Mouse (Mus musculus) ES-CJ7 (cell line): ENCODE results near the gene Fsip1.
"Not testable (repeated sequence)": the region's sequence is repeated elsewhere in the genome, so short reads cannot be mapped to it uniquely, and the experiment has no call there.

Experiments used
- DNase-seq: peaks from one replicate; pipeline ENCODE4 v3.0.0; 2011; ENCODE audit warnings: low read depth, low spot score

Fsip1 gene

DNA sequence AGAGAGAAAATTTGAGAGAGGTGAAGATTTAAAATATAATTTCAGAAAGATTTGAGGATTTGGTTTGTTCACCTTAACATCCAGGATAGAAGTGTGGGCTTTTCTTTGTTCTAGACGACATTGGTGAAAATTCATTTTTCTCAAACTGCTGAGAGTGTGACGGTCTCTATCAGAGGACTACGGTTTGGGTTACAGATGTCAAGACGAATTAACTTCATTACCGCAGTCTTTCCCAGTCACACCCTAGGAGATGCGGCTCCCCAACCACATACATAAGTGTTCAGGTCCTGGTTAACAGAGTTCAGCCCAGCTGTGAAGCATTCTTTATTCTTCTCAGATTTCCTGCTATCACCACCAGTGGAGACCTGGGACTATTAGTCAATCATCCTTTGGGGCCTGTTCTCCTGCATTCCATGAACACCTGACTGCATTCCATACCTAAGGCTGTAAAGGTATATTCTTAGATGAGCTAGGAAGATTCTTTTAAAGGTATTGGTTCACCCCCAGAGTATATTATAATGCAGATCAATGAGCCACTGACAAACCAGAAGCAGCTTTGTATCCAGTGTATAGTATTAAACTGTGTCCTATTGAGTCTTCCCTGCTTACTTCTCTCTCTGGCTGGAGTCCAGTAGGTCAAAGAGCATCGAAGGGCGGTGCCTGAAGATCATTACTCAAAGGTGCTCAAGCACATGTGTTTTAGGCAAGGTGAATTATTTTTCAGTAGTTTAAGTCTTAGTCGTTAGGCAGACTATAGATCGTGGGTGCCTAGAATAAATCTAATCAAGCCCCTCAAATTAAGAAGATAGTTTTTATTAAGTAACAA lies 82.0 kb downstream of the Fsip1 start:
- DNase-seq, result no peak

DNA sequence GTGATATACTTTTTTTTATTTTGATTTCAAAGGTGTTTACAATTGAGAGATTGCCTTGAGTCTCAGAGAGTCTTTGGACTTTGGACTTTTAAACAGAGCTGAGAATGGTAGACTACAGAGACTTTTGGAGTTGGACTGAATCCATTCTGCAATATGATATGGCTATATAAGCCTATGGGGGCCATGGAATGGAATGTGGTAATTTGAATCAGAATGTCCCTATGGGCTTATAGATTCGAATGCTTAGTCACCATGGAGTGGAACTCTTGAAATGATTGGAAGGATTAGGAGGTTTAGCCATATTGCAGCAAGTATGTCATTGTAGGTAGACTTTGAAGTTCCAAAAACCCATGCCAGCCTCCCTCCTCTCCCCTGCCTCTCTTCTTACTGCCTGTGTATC lies 88.5 kb downstream of the Fsip1 start:
- no peak for DNase-seq

DNA sequence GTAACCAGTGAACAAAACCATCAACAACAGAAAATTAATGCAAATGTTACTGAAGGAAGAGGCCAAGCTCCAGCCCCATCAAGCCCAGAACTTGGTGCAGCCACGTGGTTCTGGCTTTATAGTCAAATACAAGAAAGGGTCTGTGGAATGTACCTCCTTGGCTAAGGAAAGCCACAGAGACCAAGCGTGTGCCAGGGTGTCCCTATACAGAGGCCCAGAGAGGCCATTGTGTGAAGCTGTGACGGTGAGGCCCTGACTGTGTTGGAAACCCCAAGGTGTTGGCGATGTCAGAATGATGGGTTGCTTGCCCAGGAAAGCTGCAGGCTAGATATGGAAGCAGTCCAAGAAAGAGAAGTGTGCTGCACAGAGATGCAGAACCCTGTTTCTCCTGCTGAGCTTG lies 89.0 kb downstream of the Fsip1 start:
- DNase-seq, result no peak

DNA sequence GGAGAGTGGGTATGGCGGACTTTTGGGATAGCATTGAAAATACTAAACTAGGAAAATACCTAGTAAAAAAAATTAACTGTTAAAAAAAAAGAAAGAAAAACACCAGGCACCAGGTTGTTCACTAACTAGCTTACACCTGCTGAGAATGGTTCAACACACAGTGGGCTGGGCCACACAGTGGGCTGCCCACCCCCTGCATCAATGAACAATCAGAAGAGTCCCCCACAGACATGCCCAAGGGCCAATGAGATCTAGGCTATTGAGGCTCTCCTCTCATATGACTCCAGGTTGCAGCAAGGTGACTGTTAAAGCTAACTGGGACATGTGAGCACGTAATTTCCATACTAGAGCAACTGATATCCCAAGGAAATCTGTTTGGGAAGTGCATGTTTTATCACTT lies 91.1 kb downstream of the Fsip1 start:
- DNase-seq, result no peak

DNA sequence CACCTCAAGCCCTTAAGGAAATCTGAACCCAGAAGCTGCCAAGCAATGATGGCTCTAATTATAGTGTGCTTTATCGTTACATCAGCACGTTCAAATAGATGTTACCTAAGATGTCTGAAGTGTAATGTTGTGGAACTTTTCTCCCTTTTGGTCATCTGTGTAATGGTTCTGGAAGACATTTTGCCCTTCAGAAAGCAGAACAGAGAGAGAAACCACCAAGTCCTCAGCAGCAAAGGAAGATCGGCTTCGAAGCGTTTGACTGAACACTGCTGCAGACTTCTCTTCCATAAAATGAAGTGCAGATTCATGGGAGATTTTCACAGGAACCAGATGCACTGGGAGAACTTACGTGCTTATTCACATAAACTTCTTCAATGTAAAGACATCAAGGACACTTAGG lies 92.6 kb downstream of the Fsip1 start:
- DNase-seq, result no peak

DNA sequence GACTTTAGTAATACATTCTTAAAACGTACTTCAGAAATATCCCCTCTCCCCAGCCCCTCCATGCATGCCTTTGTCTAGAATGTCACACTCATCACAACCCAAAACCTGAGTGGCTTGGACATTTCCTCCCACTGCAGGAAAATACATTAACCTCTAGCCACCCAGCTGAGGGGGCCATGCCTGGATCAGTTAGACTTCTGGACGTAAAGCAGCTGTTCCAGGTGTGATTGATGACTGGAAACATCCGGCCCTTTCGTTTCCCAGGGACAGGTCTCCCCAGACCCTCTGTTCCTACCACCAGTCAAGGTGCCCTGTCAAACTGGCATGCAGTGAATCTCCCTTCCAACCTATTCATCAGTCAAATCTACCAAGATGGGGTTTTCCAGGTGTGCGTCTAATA lies 94.3 kb downstream of the Fsip1 start:
- no peak for DNase-seq

DNA sequence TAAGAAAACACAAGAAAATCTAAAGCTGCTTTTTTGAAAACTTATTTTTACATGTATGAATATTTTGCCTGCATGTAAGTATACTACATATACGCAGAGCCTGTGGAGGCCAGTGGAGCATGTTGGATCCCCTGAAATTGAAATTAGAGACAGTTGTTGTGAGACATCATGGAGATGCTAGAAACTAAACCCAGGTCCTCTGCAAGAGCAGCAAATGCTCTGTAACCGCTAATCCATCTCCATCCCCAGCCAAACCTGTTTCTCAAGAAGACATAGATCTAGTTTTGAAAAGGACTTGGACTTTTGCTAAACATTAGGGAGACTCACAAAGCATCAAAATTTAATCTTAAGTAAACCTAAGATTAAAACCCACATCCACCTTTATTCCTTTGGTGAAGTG lies 95.8 kb downstream of the Fsip1 start:
- DNase-seq, result no peak

DNA sequence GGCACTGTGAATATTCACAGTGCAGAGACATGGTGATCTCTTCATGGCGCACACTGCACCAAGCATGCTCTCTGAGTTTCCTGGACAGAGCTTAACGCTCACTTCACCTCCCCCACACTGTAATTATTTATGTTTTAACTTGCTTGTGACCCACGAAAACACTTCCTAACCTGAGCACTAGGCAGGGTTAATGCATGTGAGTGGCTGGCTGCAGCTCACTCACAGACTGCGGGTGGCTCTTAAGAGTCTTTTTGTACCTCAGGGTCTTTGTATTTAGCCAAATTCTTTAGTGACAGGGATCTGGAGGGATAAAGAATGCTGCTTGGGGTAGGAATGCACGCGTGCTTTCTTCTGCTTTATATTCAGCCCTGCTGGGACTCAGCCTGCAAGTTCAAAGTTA lies 96.2 kb downstream of the Fsip1 start:
- no peak for DNase-seq

DNA sequence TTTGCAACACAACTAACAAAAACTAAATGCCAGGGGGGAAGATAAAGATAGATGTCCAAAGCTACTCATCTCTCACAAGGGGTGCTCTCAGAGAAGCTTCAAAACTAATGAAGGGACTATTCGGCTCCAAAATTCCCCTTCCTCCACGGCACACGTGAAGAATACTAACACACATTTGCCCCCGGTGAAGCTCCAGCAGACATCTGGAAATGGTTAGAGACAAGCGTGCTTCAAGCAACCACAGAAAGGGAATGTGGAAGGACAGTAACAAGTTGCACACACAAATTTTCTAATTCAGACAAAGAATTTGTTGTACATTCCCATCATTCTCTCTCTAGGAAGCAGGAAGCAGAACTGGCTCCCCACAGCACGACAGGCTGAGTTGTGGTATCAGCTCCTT lies 97.6 kb downstream of the Fsip1 start:
- no peak for DNase-seq

DNA sequence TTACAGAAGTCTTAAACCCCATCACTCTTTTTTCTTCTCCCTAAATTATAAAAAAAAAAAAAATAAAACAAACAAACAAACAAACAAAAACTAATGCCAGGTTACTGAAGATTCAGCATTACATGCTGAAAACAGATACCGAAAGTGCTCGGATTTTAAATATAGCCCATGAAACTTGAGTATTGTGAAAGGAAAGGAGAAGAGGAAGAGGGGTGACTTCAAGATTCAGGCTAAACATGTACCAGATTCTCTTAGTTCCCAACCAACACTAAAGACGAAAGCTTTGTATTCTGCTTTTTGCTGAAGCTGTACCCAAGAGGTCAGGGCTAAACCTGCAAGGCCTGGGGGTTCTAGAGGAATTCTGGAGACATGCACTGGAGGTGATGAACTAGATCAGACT lies 98.7 kb downstream of the Fsip1 start:
- DNase-seq, result no peak

DNA sequence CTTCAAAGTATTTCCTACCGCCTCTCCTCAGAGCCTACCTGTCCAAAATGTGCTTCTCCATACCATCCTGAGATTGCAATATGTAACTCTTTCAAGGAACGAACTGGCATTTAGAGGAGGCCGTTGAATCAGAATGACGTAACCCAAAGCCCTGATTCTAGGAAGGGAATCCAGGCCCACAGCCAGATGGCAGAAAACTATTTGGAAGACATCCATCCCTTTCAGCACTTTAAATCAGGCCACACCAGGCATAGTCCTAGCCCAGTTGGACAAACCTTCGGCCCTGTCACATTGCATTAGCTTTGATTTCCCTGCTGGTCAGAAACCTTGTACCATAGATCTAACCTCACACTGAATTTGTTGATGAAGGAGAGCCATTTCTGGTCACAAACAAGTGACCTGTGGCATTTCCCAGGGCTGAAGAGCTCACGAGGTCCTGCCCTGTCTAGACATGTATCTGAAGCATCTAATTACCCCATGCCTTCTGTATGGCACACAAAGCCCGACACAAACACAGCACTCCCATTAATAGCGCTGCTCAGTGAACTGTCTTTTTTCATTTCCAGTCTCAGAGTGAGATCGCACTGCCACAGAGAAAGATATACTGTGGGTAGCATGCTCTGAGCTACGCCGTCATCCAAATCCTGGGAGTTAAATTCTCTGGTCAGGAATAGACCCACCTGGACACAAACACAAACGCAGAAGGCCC lies 106.8 kb downstream of the Fsip1 start:
- no peak for DNase-seq

DNA sequence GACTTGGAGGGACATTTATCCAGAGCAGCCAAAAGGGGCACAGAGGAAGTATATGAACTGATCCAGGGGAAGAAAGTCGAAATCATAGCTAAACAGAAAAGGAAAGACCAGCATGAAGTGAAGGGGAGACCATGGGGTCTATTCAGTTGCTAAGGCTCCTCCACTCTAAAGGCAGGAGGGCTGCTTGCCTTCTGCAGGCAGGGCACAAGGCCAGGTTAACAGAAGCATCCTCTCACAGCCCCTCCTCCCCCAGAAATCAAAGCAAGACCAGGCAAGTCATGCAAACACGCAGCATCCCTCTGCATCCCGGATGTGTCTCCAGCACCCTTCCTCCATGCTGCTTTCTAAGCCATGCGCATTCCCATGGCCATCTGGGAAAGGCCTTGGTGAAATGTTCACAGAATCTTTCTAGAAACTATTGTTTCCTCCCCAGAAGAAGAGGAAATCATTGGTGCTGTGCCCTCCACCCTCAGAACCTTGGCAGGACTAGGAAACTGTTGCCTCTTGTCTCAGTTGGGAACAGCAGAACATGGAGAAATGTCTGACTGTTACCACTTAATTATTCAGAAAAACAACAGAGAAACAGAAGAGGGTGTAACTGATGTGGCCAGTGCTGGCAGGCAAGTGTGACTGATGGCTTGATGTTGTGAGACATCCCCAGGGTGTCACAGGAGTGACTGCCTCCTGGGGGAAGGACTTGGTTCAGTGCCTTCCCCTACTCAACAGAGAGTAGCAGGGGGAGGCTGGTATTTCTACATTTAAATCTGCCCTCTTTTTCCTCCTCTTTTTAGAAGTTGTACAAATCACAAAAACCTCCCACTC lies 108.2 kb downstream of the Fsip1 start:
- DNase-seq, result no peak

DNA sequence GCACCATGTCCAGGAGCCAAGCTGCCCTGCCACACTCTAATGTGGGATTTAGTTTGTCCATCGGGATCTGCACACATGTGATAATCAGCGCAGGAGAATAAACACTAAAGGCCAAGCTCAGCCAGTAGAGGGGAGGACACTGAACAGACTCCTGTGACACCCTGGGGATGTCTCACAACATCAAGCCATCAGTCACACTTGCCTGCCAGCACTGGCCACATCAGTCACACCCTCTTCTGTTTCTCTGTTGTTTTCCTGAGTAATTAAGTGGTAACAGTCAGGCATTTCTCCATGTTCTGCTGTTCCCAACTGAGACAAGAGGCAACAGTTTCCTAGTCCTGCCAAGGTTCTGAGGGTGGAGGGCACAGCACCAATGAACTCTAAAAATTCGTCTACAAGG lies 109.0 kb downstream of the Fsip1 start:
- DNase-seq, result not testable (repeated sequence)

DNA sequence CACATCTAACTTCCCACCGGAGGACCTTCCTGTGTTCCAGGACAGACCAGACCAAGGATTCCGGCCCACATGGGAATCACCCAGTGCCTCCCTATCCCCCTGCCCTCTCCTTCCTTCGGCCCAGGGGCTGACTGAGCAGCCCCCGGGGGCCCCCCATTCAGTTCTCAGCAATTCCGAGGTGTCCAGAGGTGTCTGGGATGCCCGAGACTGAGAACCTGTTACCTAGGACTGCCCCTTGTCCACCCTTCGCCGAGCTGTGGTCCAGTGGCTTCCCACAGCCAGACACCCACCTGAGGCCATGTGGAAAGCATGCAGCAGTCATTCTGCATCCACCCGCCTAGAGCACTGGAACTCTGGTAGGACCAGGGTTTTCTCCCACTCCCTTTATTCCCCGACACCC lies 115.1 kb downstream of the Fsip1 start:
- no peak for DNase-seq

DNA sequence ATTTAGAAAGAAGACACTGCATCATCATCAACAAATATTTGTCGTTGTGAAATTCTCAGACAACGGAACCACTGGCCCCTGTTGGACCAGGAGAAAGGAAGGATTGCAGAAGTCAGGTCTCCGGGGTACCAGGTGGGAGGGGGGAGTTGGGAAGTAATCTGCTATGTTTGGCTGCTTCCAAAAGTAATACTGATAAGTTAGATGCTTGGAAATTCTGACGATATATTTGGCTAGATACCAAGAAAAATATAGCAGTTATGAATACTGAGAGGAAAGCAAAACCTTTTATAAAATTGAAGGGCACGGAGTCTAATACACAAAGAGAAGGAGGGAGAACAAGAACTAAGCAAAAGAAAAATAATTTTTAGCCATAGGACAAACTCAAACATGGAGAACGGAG lies 117.5 kb downstream of the Fsip1 start:
- DNase-seq, result no peak

DNA sequence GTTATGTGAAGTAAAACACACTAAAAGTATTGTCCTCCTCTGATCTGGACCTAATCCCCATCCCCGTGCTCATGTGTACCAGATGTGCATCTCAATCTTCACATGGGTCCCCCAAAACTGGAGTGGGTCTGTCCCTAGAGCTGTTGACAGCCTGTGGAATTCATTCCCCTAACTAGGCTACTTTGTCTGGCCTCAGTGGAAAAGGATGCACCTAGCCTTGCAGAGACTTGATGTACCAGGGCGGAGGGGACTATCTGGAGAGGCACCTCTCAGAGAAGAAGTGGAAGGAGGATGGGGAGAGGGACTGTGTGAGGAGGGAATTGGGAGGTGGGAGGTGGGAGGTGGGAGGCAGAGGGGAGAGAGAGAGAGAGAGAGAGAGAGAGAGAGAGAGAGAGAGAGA lies 119.0 kb downstream of the Fsip1 start:
- DNase-seq, result no peak

DNA sequence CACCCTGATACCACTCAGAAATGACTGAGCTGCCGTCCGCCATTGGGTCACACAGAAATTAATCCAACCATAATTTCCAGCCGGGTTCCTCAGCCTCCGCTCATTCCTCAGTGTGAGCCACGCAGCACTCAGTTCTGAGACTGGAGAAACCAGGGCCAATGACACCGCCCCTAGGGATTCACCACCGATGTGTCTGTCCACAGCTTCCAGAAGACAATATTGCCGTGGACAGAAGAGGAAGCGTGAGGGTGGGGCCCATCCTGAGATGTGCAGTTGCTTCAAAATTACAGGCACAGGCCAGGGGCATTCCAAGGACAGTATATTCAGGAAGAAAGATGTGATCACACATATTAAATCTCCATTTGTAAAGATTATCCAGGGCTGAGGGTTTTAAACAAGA lies 119.7 kb downstream of the Fsip1 start:
- no peak for DNase-seq

DNA sequence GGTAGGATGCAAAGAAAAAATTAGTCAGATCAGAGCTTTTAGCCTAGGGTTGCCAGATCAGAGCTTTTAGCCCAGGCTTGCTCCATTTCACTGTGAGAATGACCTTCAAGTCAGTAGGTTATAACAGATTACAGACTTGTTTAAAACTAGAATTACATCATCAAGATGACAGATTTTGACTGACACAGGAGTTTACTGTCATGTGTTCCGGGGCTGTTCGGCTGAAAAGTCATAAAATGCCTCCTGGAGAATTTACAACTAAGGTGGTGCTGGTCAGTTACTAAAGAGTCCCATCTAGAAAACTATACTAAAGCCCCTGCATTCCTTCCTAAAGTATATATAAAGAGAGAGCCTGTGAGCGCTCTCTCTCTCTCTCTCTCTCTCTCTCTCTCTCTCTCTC lies 128.5 kb downstream of the Fsip1 start:
- DNase-seq, result no peak

DNA sequence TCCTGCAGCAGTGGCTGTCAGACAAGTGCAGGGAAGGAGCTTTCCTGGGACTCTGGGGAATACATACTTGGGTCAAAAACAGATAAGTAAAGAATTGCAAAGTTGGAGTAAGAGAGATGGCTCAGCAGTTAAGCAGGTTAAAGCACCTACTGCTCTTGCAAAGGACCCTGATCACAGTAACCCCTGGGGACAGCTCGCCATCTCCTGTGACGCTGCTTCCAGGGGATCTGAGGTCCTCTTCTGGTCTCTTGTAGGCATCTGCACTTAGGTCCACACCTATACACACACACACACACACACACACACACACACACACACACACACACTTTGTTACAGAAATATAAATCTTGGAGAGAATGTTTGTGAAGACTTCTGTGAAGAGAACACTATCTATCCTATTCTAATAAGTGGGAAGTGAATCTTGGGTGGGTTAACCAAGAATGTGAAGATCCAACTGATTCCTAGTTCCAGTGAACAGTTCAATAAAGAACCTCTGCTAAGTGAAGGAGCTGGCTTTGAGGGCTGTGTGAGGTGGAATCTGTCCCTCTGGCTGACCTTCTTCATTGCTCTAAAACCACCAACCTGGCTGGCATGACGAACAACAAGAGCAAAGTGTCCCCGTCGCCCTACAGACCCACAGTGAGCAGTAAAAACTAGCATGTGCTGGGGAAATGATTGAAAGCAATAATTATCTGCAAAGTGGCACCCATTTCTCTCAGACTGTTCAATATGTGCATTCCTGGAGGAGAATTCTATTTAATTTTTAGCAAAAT lies 129.1 kb downstream of the Fsip1 start:
- DNase-seq, result no peak

DNA sequence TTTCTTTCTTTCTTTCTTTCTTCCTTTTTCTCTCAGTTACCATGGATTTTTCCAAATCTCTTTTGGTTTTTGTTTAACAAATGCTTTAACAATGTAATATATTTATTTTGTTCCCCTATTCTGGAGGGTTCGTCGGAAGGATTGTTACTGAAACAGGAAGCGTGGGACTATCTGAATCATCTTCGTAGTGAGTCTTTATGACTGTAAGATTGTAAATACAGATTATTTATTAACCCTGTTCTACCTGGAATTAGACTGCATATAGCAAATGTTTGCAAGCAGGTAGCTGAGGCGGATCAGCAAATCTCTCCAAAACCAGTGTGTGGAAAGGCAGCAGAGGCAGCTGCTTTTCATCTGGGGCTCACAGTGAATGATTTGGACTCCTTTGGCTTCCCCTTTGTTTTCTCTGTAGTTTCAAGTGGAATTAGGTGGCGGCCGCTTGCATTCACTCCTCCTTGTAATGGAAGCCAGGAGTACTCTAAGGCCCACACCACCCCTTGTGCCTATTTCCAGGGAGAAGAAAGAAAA lies 130.8 kb downstream of the Fsip1 start:
- no peak for DNase-seq

DNA sequence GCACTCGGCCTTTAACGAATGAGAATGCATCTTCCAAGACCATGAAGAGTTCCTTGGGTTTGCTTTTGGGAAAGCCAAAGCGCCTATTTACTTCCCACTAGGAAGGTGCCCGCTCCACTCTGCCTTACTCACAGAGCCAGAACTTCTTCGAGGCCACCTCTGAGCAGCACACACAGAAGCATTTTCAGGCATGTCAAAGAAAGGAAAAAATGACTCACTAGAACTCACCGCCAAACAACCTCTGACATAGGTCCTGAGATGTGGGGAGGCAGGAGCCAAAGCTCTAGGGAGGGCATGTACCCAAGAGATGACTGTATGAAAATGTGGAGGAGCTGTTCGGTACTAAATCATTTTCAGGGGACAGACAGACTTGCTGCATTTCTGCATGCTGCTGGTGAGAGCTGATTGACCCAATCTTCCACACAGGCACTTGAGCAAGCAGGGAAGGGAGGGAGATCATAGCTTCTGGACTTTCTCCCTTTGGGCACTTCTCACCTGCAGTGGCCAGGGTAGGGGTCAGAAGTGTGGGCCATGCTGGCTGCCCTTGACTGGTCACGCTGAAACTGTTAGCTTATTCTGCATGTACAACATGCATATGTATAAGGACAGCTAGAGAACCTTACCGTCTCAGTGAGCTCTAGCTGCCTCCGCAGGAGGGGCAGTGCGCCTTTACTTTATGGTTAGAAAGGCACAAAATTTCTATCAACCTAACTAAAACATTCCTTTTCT lies 131.4 kb downstream of the Fsip1 start:
- DNase-seq, result no peak
